Mouse (Mus musculus) testis, adult 2 months (tissue): Measurements from ENCODE around the gene Clec16a.

Source experiments
- CTCF ChIP-seq: fragments of 200-500 bp; IDR thresholded peaks from 2 replicates; pipeline ENCODE4 v1.5.1; 2012; ENCODE audit warnings: low read depth, mild to moderate bottlenecking, inconsistent platforms, low read length, moderate library complexity; ENCODE audit not compliant: control insufficient read depth, insufficient read depth, insufficient replicate concordance
- POLR2A ChIP-seq: fragments of 200-500 bp; IDR thresholded peaks from 2 replicates; pipeline ENCODE4 v1.6.1; 2012; ENCODE audit warnings: low read depth, mild to moderate bottlenecking, inconsistent platforms, low read length, moderate library complexity; ENCODE audit not compliant: control insufficient read depth

GRCm38 (mm10) chr16:10528382-10528781 lies 16.8 kb upstream of the Clec16a start:
- TF ChIP-seq CTCF (no peak), POLR2A (no peak)
